Mouse (Mus musculus) testis, postnatal 10 days (tissue): ENCODE data around the gene Retsat.
A peak's percentile ranks its signal among the peaks of the same experiment; 100 is the strongest.

Source experiments
- DNase-seq: peaks from one replicate; pipeline ENCODE4 v3.0.0; 2021; ENCODE audit warnings: low spot score

Gene Retsat

GRCm38 (mm10) chr6:72623661-72624402 is 25.6 kb downstream of the Retsat start:
- no peak for DNase-seq

- DNase-seq: no peak
Measured at GRCm38 (mm10) chr6:72626391-72626790, 28.1 kb downstream of the Retsat start.

GRCm38 (mm10) chr6:72627276-72627675 is 29.0 kb downstream of the Retsat start:
- DNase-seq: peak; percentile 69

GRCm38 (mm10) chr6:72630370-72630769 is 32.1 kb downstream of the Retsat start:
- DNase-seq: no peak

- no peak for DNase-seq
Measured at GRCm38 (mm10) chr6:72630961-72631360, 32.7 kb downstream of the Retsat start.

- DNase-seq: no peak
Measured at GRCm38 (mm10) chr6:72631700-72632099, 33.4 kb downstream of the Retsat start.

- no peak for DNase-seq
Measured at GRCm38 (mm10) chr6:72634311-72634710, 36.0 kb downstream of the Retsat start.

GRCm38 (mm10) chr6:72635760-72636431 is 37.6 kb downstream of the Retsat start:
- no peak for DNase-seq

- DNase-seq: no peak
Measured at GRCm38 (mm10) chr6:72636940-72637339, 38.7 kb downstream of the Retsat start.

- DNase-seq: no peak
Measured at GRCm38 (mm10) chr6:72641218-72641954, 43.1 kb downstream of the Retsat start.

- DNase-seq: no peak
Measured at GRCm38 (mm10) chr6:72644576-72644975, 46.3 kb downstream of the Retsat start.

GRCm38 (mm10) chr6:72645364-72645763 is 47.1 kb downstream of the Retsat start:
- DNase-seq: no peak

- DNase-seq: peak; percentile 82
Measured at GRCm38 (mm10) chr6:72647383-72647820, 49.1 kb downstream of the Retsat start.

GRCm38 (mm10) chr6:72648002-72648595 is 49.8 kb downstream of the Retsat start:
- DNase-seq: no peak

- DNase-seq: no peak
Measured at GRCm38 (mm10) chr6:72650338-72650851, 52.1 kb downstream of the Retsat start.

GRCm38 (mm10) chr6:72653419-72653818 is 55.1 kb downstream of the Retsat start:
- no peak for DNase-seq

- no peak for DNase-seq
Measured at GRCm38 (mm10) chr6:72654355-72654754, 56.1 kb downstream of the Retsat start.

- DNase-seq: peak; percentile 62
Measured at GRCm38 (mm10) chr6:72655309-72656052, 57.2 kb downstream of the Retsat start.

GRCm38 (mm10) chr6:72656053-72656442 is 57.8 kb downstream of the Retsat start:
- no peak for DNase-seq

- no peak for DNase-seq
Measured at GRCm38 (mm10) chr6:72658006-72658405, 59.7 kb downstream of the Retsat start.
